Mouse (Mus musculus) midbrain, embryonic 10.5 days (tissue): ENCODE measurements around the gene Jarid2. TPM values are rescaled to one million over a fixed set of nuclear protein-coding genes. Genes with fewer than 3 reads are reported as not detected.

Experiments used
- DNase-seq: peaks from one replicate; pipeline ENCODE4 v3.0.0-alpha.2; 2017; ENCODE audit warnings: low spot score
- H3K27ac ChIP-seq: fragments of 300-500 bp; sonication (generic); replicated peaks from 2 replicates; pipeline ENCODE4 v1.5.1; 2016; ENCODE audit warnings: mild to moderate bottlenecking
- H3K27me3 ChIP-seq: fragments of 300-500 bp; sonication (generic); 2 replicates; pipeline ENCODE4 v1.6.1; 2016; ENCODE audit warnings: low read depth, mild to moderate bottlenecking; ENCODE audit not compliant: poor library complexity, severe bottlenecking
- H3K36me3 ChIP-seq: fragments of 300-500 bp; sonication (generic); 2 replicates; pipeline ENCODE4 v1.6.1; 2016; ENCODE audit warnings: mild to moderate bottlenecking, moderate library complexity
- H3K4me1 ChIP-seq: fragments of 300-500 bp; sonication (generic); 2 replicates; pipeline ENCODE4 v1.6.1; 2016
- H3K4me3 ChIP-seq: fragments of 300-500 bp; sonication (generic); 2 replicates; pipeline ENCODE4 v1.5.1; 2016; ENCODE audit warnings: mild to moderate bottlenecking, moderate library complexity
- H3K9me3 ChIP-seq: fragments of 300-500 bp; sonication (generic); replicated peaks from 2 replicates; pipeline ENCODE4 v1.6.1; 2016; ENCODE audit warnings: mild to moderate bottlenecking
- WGBS: fragments of 180-500 bp; shearing (Covaris S2); methylation state at CpG from one replicate; pipeline ENCODE4 v1.1.7; 2016; 5-methylcytosine and 5-hydroxymethylcytosine counted together
- polyA plus RNA-seq: library from polyadenylated mRNA; unstranded; fragments of >200 nt; fragmentation: Nextera tagmentation; extraction: Ambion mirVana; gene quantifications from 2 replicates; pipeline ENCODE4 v1.2.1, GENCODE M21; 2016

The Jarid2 gene
- polyA plus RNA-seq, 1 experiment from 2014 or later = 63.8 TPM

DNA sequence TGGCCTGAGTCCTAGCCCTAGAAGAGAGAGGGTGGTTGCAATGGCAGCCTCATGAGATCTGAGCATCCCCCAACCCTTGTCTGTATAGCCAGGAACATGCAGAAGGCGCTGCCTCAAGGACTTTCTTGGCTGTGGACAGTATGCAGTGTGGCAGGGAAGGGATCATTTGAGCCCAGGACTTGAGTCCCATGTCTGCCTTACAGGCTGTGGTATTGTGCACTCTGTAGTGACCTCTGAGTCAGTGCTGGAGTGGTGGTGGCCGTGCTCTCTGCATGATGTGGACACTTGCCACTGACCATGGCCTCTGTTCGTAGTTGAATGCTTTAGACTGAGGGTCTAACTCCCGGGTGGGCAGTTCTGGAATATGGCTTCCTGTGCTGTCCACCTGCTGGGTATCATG, 187.9 kb downstream of the Jarid2 start:
- Histone ChIP-seq H3K4me3 (no peak overlapping the region), H3K9me3 (no peaks in the 10 kb centered on the region), H3K4me1 (no peaks in the 10 kb centered on the region), H3K36me3 (peaks cover 100% of the 10 kb centered on the region), H3K27ac (no peak overlapping the region), H3K27me3 (no peaks in the 10 kb centered on the region)
- no peak for DNase-seq
- 97% methylated on average over 4 of the region's 4 CpGs for WGBS

DNA sequence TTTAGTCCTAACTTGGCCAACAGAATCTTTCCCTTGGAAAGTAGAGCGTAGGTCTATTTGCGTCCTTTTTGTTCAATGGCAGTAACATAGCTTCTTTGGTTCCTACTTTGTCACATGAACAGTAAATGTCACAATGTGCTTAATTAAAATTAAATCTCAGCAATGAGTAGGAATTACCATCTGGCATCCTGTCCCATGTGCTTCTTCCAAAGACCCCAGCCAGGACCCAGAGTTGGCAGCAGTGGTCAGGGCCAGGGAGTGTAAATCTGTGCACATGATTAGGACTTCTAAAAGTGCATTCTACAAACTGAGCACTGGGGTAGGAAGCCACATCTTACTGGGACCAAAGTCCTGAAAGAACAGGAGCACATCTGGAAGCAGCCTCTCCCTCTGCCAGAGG, 189.0 kb downstream of the Jarid2 start:
- H3K4me3 ChIP-seq = no peak overlapping the region
- peaks cover 98% of the 10 kb centered on the region for H3K36me3 ChIP-seq
- 99% methylated on average over 2 of the region's 2 CpGs for WGBS
- no peaks in the 10 kb centered on the region for H3K4me1 ChIP-seq
- no peaks in the 10 kb centered on the region for H3K27me3 ChIP-seq
- DNase-seq = no peak
- H3K27ac ChIP-seq = no peak overlapping the region
- no peaks in the 10 kb centered on the region for H3K9me3 ChIP-seq

DNA sequence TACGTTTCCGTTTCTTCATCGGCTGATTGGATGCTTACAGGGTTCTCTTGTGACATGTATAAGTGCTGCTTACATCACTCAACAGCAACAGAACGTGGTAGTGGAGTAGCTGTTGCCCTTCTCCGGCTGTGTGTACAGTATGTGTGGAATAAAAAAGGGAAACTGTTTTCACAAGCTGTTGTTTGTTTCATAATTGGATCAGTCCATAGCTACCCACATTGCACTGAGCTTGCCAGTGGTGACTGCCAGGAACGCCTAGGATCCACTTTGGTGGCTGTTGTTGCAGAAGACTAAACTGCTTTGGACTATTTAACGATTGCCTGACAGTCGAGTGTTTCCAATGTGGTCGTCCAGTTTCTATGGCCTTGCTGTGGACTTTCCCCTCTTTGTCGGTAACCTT, 191.8 kb downstream of the Jarid2 start:
- WGBS = 94% methylated on average over 10 of the region's 10 CpGs
- Histone ChIP-seq H3K4me1 (no peaks in the 10 kb centered on the region), H3K27ac (no peak overlapping the region), H3K27me3 (no peaks in the 10 kb centered on the region), H3K36me3 (peaks cover 98% of the 10 kb centered on the region), H3K4me3 (no peak overlapping the region), H3K9me3 (no peaks in the 10 kb centered on the region)
- DNase-seq = no peak

DNA sequence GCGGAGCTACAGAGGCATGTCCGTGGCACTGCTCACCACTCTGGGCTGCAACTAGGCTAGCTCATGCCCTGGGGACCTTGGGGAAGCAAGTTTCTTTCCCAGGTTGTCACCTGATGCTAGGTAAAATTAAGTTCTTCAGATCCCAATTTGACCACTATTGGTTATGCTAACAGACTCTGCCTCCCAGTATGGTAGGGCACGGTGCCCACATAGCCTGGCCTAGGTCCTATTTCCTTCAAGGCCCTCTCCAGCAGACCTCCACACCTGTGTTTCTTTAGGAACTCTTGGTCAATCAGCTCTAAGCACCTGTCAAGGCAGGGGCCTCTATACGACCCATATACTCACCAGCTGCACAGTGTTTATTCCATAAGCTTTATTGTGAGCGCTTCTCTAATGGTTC, 192.4 kb downstream of the Jarid2 start:
- no peaks in the 10 kb centered on the region for H3K27me3 ChIP-seq
- no peaks in the 10 kb centered on the region for H3K4me1 ChIP-seq
- DNase-seq = no peak
- H3K27ac ChIP-seq = no peak overlapping the region
- 94% methylated on average over 5 of the region's 5 CpGs for WGBS
- H3K9me3 ChIP-seq = no peaks in the 10 kb centered on the region
- H3K36me3 ChIP-seq = peaks cover 97% of the 10 kb centered on the region
- no peak overlapping the region for H3K4me3 ChIP-seq

DNA sequence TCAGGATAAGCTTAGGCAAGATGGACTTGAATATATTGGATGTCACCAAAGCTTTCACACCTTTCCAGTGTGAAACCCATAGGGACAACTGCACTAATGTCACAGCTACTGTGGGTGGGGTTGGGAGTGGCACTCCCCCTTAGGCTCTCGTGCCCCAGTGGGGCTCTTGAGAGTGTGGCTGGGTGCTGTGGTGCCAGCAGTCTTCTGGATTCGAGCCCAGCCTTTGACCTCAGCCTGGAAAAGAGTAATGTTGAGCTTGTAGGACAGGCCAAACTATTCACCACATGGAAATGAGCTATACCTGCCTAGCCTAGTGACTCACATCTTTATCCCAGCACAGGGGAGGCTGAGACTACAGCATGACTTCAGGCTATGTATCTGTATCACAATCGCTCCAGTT, 194.8 kb downstream of the Jarid2 start:
- H3K36me3 ChIP-seq = peaks cover 85% of the 10 kb centered on the region
- H3K4me1 ChIP-seq = no peaks in the 10 kb centered on the region
- DNase-seq = no peak
- WGBS = 89% methylated on average over 3 of the region's 3 CpGs
- no peaks in the 10 kb centered on the region for H3K27me3 ChIP-seq
- H3K9me3 ChIP-seq = no peaks in the 10 kb centered on the region
- H3K4me3 ChIP-seq = no peak overlapping the region
- H3K27ac ChIP-seq = no peak overlapping the region

DNA sequence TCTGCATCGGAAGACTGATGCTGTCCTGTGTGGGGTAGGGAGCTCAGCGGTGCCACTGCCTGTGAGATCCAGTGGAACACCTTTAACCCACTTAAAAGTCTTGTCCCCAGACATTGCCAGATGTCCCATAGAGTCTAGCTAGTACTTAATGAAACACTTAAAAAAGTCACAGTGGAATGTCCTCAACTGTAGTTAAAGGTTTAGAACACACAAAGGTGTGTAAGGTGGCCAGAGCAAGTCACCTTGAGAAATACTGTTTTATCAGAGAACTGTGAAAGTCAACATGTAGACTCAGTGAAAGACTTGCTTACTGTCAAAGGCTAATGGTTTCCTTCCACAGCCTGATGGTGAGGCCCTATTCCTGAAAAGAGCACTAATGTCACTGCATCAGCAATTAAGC, 195.9 kb downstream of the Jarid2 start:
- Histone ChIP-seq H3K4me1 (no peaks in the 10 kb centered on the region), H3K36me3 (peaks cover 80% of the 10 kb centered on the region), H3K27me3 (no peaks in the 10 kb centered on the region), H3K27ac (no peak overlapping the region), H3K9me3 (no peaks in the 10 kb centered on the region), H3K4me3 (no peak overlapping the region)
- no peak for DNase-seq
- WGBS = 95% methylated on average over 2 of the region's 2 CpGs

DNA sequence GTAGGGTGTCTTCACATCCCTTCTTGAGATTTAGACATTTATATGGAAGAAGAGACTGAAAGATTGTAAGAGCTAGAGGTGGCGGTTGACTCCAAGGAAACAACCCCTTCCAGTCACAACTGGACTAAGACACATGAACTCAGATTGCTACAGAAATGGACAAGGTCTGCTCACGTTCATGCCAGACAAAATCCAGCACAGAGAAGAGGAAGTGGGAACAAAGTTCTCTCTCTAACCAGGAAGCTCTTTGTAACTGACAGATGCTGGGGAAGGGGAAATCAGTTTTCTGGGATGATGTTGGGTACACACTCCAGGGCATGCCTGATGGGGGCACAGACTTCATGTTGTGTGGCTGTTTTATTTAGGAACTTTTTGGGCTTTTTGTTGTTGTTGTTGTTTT, 197.0 kb downstream of the Jarid2 start:
- H3K4me3 ChIP-seq = no peak overlapping the region
- 89% methylated on average over 2 of the region's 2 CpGs for WGBS
- no peaks in the 10 kb centered on the region for H3K4me1 ChIP-seq
- H3K9me3 ChIP-seq = no peaks in the 10 kb centered on the region
- no peak overlapping the region for H3K27ac ChIP-seq
- H3K36me3 ChIP-seq = peaks cover 78% of the 10 kb centered on the region
- H3K27me3 ChIP-seq = no peaks in the 10 kb centered on the region
- DNase-seq = no peak

DNA sequence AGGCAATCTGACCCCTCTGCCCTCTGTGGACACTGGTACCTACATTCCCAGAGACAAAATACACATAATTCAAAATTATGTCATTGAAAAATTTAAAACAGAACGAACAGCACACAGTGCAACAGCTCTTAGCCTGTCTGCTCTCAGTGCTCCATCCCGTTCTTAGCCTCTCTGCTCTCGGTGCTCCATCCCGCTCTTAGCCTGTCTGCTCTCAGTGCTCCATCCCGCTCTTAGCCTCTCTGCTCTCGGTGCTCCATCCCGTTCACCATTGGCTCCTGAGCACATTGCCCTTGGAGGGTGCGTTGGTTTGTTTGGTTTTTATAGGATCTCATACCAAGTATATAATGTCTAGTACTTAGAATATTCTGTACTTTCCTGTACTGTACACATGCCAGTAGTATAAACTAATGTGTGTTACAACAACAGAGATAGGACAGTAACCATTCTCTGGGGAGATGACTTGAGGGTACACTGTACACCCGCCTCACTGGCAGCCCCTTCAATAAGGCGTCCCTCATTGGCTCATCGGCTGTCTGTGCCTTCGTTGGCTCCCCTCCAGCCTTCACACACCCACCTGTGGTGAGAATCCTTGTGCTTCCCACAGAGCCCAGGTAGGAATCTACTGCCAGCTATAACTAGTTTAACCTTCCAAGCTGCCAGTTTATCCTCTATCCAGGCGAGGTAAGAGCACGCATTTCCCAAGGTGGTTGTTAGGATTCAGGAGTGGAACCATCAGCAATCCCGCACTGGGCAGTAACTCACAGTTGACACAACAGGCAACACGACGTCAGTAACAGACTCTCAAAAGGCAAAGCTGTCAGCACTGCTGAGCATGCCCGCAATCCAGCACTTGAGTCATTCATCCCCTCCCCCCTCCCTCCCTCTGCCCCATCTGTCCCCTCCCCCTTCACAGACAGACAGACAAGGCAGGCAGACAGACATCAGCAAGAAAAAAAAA, 203.3 kb downstream of the Jarid2 start:
- H3K27me3 ChIP-seq = no peaks in the 10 kb centered on the region
- no peaks in the 10 kb centered on the region for H3K9me3 ChIP-seq
- H3K4me1 ChIP-seq = peaks cover 25% of the 10 kb centered on the region
- H3K27ac ChIP-seq = peak overlapping the region; percentile 33; the same call in 1 of the 2 replicates
- H3K4me3 ChIP-seq = no peak overlapping the region
- peaks cover 20% of the 10 kb centered on the region for H3K36me3 ChIP-seq
- no peak for DNase-seq
- WGBS = 76% methylated on average over 18 of the region's 18 CpGs

DNA sequence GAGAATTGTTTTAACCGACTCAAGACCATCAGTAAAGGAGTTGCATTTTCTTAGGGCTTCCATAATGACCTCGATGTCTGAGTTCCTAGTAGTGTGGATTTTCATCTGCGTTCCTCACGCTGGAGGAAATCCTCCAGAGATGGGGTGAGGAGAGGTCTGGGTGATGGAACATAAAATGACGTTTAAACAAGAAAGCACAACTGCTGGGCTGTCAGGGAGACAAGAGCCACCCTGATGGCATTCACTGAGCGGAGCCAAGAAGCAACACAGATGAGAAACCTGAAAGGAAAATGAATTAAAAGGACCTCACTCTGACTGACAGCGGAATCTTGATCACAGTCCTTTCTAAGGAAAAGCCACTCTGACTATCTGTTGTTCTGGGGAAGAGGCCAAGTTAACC, 204.3 kb downstream of the Jarid2 start:
- Histone ChIP-seq H3K4me1 (peaks cover 25% of the 10 kb centered on the region), H3K27me3 (no peaks in the 10 kb centered on the region), H3K27ac (no peak overlapping the region), H3K36me3 (peaks cover 18% of the 10 kb centered on the region), H3K9me3 (no peaks in the 10 kb centered on the region), H3K4me3 (no peak overlapping the region)
- peak; percentile 21 for DNase-seq
- WGBS = 47% methylated on average over 7 of the region's 7 CpGs

DNA sequence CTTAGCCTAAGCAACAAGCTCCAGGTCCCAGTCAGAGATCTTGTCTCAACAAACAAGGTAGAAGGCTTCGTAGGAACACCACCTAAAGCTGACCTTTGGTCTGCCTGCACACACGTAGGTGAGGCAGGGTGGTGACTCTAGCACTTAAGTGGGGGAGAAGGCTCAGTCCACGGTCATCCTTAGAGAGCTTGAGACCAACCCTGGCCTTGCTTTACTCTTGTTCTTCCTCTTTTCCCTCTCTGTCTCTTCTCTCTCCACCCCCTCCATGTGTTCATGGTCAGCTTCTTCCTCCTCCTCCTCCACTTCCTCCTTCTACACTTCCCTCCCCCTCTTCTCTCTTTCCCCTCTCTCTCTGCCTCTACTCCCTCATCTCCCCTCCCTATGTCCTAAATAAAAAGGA, 208.4 kb downstream of the Jarid2 start:
- no peak for DNase-seq
- 81% methylated on average over 3 of the region's 3 CpGs for WGBS

DNA sequence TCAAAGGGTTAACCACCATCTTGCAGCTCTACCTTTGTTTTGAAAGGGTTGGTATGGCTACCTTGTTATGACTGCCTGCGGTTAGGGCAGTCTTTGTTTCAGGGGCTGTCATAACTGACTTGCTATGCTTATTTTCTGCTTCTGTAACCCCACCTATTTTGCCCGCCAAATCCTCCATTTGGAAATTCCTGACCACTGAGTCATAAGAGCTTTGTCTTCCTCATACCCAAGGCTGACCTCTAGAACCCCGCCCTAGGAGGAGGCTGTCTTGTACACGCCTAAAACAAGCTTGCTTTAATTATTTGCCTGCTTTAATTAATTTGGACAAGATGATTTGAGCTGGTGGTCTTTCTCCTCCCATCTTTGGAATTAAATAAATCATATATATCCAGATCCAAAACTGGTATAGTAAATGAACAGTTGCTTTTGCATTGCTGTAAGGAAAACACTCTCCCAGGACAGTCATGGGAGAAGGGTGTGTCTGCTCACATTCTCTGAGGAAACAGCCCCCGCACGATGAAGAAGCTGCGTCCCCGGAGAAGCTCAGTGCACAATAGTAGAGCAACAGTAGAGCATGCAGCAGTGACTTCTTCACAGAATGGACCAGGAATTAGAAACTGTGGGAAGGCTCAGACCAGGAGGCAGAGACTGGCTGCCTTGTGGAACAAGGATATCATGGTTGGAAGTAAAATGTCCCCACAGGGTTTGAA, 210.2 kb downstream of the Jarid2 start:
- Histone ChIP-seq H3K4me1 (peaks cover 5% of the 10 kb centered on the region), H3K9me3 (no peaks in the 10 kb centered on the region), H3K27ac (no peak overlapping the region), H3K36me3 (0 out of 2 replicates have a peak, but pooled peaks cover 4% of the 10 kb centered on the region), H3K4me3 (no peak overlapping the region), H3K27me3 (no peaks in the 10 kb centered on the region)
- WGBS = 83% methylated on average over 8 of the region's 8 CpGs
- no peak for DNase-seq

More for the DNA sequence above, 208.4 kb downstream of the Jarid2 start:
- Histone ChIP-seq H3K27me3 (no peaks in the 10 kb centered on the region), H3K4me3 (no peak overlapping the region), H3K27ac (no peak overlapping the region), H3K9me3 (no peaks in the 10 kb centered on the region), H3K4me1 (peaks cover 23% of the 10 kb centered on the region), H3K36me3 (no peaks in the 10 kb centered on the region)

DNA sequence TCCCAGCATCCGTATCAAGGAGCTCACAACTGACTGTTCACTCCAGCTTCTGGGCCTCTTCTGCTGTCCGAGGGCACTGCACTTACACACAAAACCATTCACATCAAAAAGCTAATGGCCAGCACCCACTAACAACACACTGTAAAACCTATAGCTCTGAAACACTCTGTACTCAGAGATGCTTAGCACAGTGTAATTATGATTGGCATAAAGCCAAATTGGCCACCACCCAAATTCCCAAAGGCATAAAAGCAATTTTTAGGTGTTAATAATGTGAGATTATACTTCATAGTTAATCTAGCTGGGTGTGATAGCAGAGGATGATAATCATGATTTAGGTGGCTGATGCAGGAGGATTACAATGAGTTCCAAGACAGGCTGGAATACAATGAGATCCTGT, 214.3 kb downstream of the Jarid2 start:
- H3K9me3 ChIP-seq = no peaks in the 10 kb centered on the region
- WGBS = 93% methylated on average over 2 of the region's 2 CpGs
- peaks cover 23% of the 10 kb centered on the region for H3K4me1 ChIP-seq
- no peak for DNase-seq
- H3K27me3 ChIP-seq = no peaks in the 10 kb centered on the region
- H3K27ac ChIP-seq = no peak overlapping the region
- 0 out of 2 replicates have a peak, but pooled peaks cover 4% of the 10 kb centered on the region for H3K36me3 ChIP-seq
- H3K4me3 ChIP-seq = no peak overlapping the region
